Mouse (Mus musculus) G1E (cell line): ENCODE data around the gene Klc1. TPM values are rescaled to one million over a fixed set of nuclear protein-coding genes. Genes with fewer than 3 reads are reported as not detected.

Experiments
- ATAC-seq: 2 replicates; pipeline ENCODE4 v1.8.0; 2016; ENCODE audit warnings: mild to moderate bottlenecking; ENCODE audit not compliant: insufficient number of reproducible peaks, poor library complexity, low FRiP score, severe bottlenecking; ENCODE audit errors: extremely low read depth
- DNase-seq: peaks from one replicate; pipeline ENCODE4 v3.0.0; 2012; ENCODE audit warnings: low spot score
- H3K27me3 ChIP-seq: 2 replicates; pipeline ENCODE4 v1.6.1; 2012; ENCODE audit warnings: mild to moderate bottlenecking, low read length, inconsistent platforms; ENCODE audit not compliant: insufficient read depth
- H3K36me3 ChIP-seq: replicated peaks from 2 replicates; pipeline ENCODE3; 2012; ENCODE audit warnings: mild to moderate bottlenecking, inconsistent platforms
- H3K4me1 ChIP-seq: 2 replicates; pipeline ENCODE4 v1.6.1; 2012; ENCODE audit warnings: low read depth, low read length, inconsistent platforms, mixed read lengths; ENCODE audit not compliant: insufficient read depth
- H3K4me3 ChIP-seq: 2 replicates; pipeline ENCODE4 v1.5.1; 2012; ENCODE audit warnings: low read depth, mild to moderate bottlenecking, inconsistent platforms, low read length, moderate library complexity, mixed read lengths
- H3K9me3 ChIP-seq: replicated peaks from 2 replicates; pipeline ENCODE4 v1.6.1; 2012; ENCODE audit warnings: inconsistent platforms
- CTCF ChIP-seq: IDR thresholded peaks from 2 replicates; pipeline ENCODE4 v1.5.1; 2012; ENCODE audit warnings: low read depth, low read length, inconsistent platforms, mixed read lengths
- GATA1 ChIP-seq: IDR thresholded peaks from 2 replicates; pipeline ENCODE4 v1.6.1; 2012; ENCODE audit warnings: borderline replicate concordance, low read length, inconsistent platforms, mixed read lengths
- GATA2 ChIP-seq: IDR thresholded peaks from 2 replicates; pipeline ENCODE4 v1.6.1; 2012; ENCODE audit warnings: low read depth, low read length, inconsistent platforms, borderline replicate concordance
- POLR2AphosphoS5 ChIP-seq: IDR thresholded peaks from 2 replicates; pipeline ENCODE4 v1.6.1; 2012; ENCODE audit warnings: low read depth, low read length, inconsistent platforms; ENCODE audit not compliant: insufficient replicate concordance
- TAL1 ChIP-seq: conservative IDR thresholded peaks from 2 replicates; pipeline ENCODE4 v1.6.1; 2012; ENCODE audit warnings: low read depth, low read length, inconsistent platforms, mixed read lengths
- polyA plus RNA-seq: library from polyadenylated mRNA; stranded (reverse); fragments of >175 nt; gene quantifications from 2 replicates; pipeline ENCODE4 v1.2.3, GENCODE M21; 2012
- total RNA-seq, 2 experiments: library from RNA; stranded (forward) in 1 of 2; stranded (reverse) in 1 of 2; fragments of 200-1000 nt in 1 of 2; fragments of >200 nt in 1 of 2; fragmentation: Nextera tagmentation in 1 of 2; gene quantifications; 2 replicates each; pipeline ENCODE4 v1.2.3; 2014 to 2017

Klc1 gene
- total and polyA plus RNA-seq, 3 experiments, result 57.2 to 68.2 (median 65.0) TPM

DNA sequence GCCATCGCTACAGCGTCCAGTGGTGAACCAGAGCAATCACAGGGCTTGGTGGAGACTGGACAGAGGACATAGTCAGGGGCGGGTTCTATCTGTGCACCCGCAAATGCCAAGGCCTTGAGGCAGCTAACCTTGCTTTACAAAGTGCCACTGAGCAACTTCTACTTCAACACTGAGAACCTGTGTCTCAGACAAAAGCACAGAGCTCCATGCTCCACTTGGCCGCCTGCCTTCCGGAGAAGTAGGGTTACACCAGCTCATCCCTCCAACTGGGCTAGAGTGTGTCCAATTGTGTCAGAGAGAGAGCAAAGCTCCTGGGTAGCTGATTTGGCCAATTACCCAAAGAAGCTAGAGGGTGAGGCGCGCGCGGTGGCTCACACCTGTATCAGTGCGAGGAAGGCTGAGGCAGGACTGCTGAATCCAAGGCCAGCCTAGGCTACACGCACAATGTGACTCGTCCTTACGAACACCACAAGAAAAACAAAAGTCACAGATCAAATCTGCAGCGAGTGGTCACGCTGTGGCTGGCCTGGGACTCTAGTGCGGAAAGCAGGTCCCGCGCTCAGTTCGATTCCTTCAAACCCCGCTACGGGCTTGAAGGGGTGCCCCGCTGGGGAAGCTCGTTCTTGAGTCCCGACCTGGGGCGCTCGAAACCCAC is 54.6 kb downstream of the Klc1 start:
- H3K4me1 ChIP-seq, result peaks cover 87% of the 10 kb centered on the region

DNA sequence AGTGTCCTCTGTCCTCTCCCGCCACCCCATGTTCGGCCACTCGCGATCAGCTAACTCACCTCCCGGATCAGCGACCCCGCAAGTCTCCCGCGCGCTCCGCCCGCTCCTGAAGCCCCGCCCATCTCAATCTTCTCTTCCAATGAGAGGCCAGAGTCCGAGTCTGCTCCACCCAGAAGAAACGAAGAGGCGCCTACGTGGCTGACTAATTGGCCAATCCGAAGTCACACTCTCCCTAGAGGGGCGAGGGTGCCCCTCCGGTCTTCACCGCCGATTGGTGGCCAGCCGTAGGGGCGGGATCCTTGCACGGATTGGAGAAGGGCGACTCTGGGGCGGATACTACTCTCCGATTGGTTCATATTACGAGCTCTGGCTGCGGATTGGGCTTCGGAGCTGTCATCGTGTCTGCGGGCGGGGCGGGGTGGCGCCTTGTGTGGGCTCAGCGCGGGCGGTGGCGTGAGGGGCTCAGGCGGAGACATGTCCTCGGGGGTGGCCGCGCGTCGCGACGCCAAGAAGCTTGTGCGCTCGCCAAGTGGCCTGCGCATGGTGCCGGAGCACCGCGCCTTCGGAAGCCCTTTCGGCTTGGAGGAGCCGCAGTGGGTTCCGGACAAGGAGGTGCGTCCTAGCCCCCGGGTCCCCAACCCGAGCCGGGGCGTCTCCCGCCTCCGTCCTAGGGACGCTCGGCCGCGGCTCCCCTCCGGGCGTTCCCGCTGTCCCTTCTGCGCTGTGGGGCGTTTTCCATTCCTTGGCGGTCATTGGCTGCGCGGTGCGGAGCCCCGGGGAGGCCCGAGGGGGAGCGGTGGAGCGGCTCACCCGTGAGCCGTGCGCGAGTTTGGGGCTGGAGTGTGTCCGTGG is 55.3 kb downstream of the Klc1 start, which contains the start of the genes Xrcc3 and Zfyve21:
TSS of gene Xrcc3 (minus strand) at position 108 of the 852 bp plus-strand sequence.
TSS of gene Zfyve21 (plus strand) at position 405 of the 852 bp plus-strand sequence.
- TF ChIP-seq GATA1 (no peak), TAL1 (no peak), POLR2AphosphoS5 (no peak), CTCF (no peak), GATA2 (no peak)
- peak; percentile 100 for DNase-seq
- no peaks in the 10 kb centered on the region for H3K27me3 ChIP-seq
- peak within 1 kb of the TSS; percentile 75 for H3K4me3 ChIP-seq
- no peaks in the 10 kb centered on the region for H3K9me3 ChIP-seq
- peaks cover 89% of the 10 kb centered on the region for H3K4me1 ChIP-seq
- H3K36me3 ChIP-seq, result peaks cover 73% of the 10 kb centered on the region
- peak; percentile 92 for ATAC-seq

More for the DNA sequence above, 54.6 kb downstream of the Klc1 start:
- no peak for TF ChIP-seq GATA1
- no peak for TF ChIP-seq CTCF
- Histone ChIP-seq H3K27me3 (no peaks in the 10 kb centered on the region), H3K9me3 (no peaks in the 10 kb centered on the region), H3K36me3 (peaks cover 73% of the 10 kb centered on the region), H3K4me3 (peak overlapping the region; percentile 75)
- ATAC-seq (no peak), DNase-seq (peak; percentile 42)

DNA sequence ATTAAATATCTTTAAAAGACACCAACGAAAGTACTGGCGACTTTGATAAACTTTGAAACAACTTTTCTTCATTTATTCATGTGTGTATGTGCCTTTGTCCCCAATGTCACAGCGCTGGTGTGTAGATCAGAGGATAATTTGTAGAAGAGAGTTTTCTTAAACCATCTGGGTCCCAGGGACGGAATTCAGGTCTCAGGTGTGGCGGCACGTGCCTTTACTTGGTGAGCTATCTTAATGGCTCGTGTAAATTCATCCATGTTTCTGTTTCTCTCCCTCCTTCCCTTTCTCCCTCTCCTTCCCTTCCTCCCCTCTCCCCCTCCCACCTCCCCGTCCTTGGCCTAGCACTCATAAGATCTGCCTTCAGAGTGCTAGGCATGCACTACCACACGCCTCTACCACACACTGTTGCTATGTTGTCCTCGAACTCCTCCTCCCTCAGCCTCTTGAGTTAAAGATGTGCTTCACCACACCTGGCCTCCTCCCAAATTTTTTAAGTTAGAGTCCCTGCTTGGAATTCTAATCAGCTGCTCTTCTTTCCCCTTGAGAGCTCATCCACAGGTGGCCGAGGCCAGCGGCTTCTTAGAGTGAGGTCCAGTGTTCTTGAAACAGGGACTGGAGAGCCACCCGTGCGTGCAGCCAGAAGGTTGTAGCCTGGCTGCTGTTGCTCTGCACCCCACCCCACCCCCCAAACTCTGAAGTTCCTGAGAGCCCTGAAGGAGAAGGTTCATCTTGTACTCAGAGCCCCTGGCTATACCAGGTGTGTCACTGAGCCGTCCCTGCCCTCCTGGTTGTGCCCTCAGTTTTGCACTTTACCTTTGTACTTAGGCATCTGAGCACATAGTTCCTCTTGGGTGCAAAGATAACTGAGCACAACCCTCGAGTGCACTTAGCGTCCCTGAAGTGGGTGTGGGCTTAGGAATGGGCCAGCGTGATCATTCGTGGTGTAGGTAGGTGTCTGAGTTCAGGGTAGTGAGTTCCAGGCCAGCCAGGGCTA is 56.4 kb downstream of the Klc1 start:
- Histone ChIP-seq H3K9me3 (no peaks in the 10 kb centered on the region), H3K36me3 (peaks cover 69% of the 10 kb centered on the region), H3K4me1 (peaks cover 88% of the 10 kb centered on the region), H3K4me3 (peak overlapping the region; percentile 75), H3K27me3 (no peaks in the 10 kb centered on the region)
- no peak for ATAC-seq
- no peak for DNase-seq
- TF ChIP-seq GATA1 (no peak), TAL1 (no peak), POLR2AphosphoS5 (no peak), GATA2 (no peak), CTCF (no peak)

DNA sequence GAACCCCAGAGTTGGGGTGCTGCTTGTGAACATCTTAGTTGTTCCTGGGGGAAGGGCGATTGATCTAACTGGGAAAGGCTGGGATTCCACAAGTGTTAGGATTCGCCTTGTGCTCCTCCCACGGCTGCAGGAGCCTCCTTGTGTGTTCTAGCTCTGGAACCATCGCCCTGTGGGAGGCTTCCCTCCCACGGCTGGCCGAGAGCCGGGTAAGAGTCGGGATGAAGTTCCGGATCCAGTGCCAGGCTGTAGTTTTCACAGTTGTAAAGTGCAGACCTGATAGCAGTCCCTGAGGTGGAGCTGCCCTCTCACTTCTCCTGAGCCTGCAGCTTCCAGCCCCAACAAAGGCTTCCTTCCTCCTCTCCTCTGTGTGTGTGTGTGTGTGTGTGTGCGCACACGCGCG is 57.9 kb downstream of the Klc1 start:
- peaks cover 88% of the 10 kb centered on the region for H3K4me1 ChIP-seq
- no peaks in the 10 kb centered on the region for H3K27me3 ChIP-seq
- H3K4me3 ChIP-seq, result peak overlapping the region; percentile 75; the same call in 1 of the 2 replicates
- no peak for DNase-seq
- H3K36me3 ChIP-seq, result peaks cover 69% of the 10 kb centered on the region
- TF ChIP-seq GATA2, result no peak
- no peak for TF ChIP-seq TAL1
- no peak for TF ChIP-seq GATA1
- TF ChIP-seq POLR2AphosphoS5, result no peak
- no peak for TF ChIP-seq CTCF
- H3K9me3 ChIP-seq, result no peaks in the 10 kb centered on the region
- ATAC-seq, result no peak

DNA sequence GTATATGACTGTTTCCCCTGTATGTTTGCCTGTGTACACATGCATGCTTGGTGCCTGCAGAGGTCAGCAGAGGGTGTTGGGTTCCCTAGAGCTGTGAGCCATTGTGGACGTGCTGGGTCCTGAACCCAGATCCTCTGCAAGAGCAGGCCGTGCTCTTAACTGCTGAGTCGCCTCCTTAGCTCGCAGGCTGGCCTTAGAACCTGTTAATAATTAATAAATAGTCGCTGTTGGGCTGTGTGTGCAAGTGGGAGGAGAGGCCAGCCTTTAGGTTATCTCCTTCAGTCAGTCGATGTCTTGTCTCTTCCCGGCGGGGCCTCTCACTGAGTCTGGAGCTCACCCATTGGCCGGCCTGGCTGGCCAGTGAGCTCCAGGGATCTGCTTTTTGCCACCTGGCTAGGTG is 58.3 kb downstream of the Klc1 start:
- ATAC-seq (peak; percentile 12), DNase-seq (no peak)
- Histone ChIP-seq H3K36me3 (peaks cover 69% of the 10 kb centered on the region), H3K4me1 (peaks cover 85% of the 10 kb centered on the region), H3K27me3 (no peaks in the 10 kb centered on the region), H3K9me3 (no peaks in the 10 kb centered on the region), H3K4me3 (peak overlapping the region; percentile 75; the same call in 1 of the 2 replicates)
- no peak for TF ChIP-seq GATA1
- no peak for TF ChIP-seq POLR2AphosphoS5
- TF ChIP-seq TAL1, result no peak
- TF ChIP-seq GATA2, result no peak
- TF ChIP-seq CTCF, result no peak
